Comparison of ENCODE assay signal across 50 mouse cellular contexts in genomic region chr6:41044314-41044713, GRCm38 (mm10). TPM values are rescaled to one million over a fixed set of nuclear protein-coding genes. Genes with fewer than 3 reads are reported as not detected.
"Had no signal": no experiment of that assay in that cellular context is flagged by ENCODE, and none has a peak within 500 bp of the region (broad histone marks: within the 10 kb centered on the region; RNA-seq: fewer than 3 reads in every experiment).

No protein-coding gene starts in this region.

- DNase-seq: heart, adult 2 months; heart, postnatal 10 days; heart, postnatal 14 days; heart, postnatal 36 days; heart, postnatal 4 days; kidney, adult 11 months; kidney, adult 18-20 months; kidney, adult 2 months; kidney, adult 8-10 months; kidney, adult 9 months; kidney, postnatal 10 days; kidney, postnatal 14 days; kidney, postnatal 25 days; kidney, postnatal 36 days; kidney, postnatal 4 days; layer of hippocampus, adult 9-11 months had no signal

- H3K9me3 ChIP-seq: heart, embryonic 10.5 days; heart, embryonic 12.5 days; heart, embryonic 13.5 days; heart, embryonic 15.5 days; hindbrain, embryonic 10.5 days; hindbrain, embryonic 12.5 days; hindbrain, embryonic 13.5 days; hindbrain, embryonic 15.5 days; intestine, embryonic 15.5 days; kidney, embryonic 15.5 days had no signal

- ATAC-seq: hindbrain, embryonic 16.5 days; hindbrain, postnatal 0 days; inflammation-experienced regulatory T-cells, adult 6 months; intestine, embryonic 15.5 days; intestine, embryonic 16.5 days; intestine, postnatal 0 days had no signal

- H3K4me3 ChIP-seq: heart, adult 2 months; heart, embryonic 10.5 days; heart, embryonic 12.5 days; heart, embryonic 13.5 days; heart, embryonic 15.5 days; hindbrain, embryonic 10.5 days; hindbrain, embryonic 12.5 days; hindbrain, embryonic 13.5 days; hindbrain, embryonic 15.5 days; intestine, embryonic 15.5 days; kidney, embryonic 15.5 days; layer of hippocampus, adult 2 months had no signal

- H3K9ac ChIP-seq: heart, embryonic 12.5 days; heart, embryonic 13.5 days; heart, embryonic 15.5 days; hindbrain, embryonic 12.5 days; hindbrain, embryonic 13.5 days; hindbrain, embryonic 14.5 days; hindbrain, embryonic 15.5 days; intestine, embryonic 15.5 days; kidney, embryonic 15.5 days had no signal

- H3K4me1 ChIP-seq: heart, embryonic 10.5 days; heart, embryonic 12.5 days; heart, embryonic 13.5 days; heart, embryonic 15.5 days; hindbrain, embryonic 10.5 days; hindbrain, embryonic 12.5 days; hindbrain, embryonic 13.5 days; hindbrain, embryonic 15.5 days; intestine, embryonic 15.5 days; kidney, embryonic 15.5 days had no signal

- H3K36me3 ChIP-seq: heart, embryonic 10.5 days; heart, embryonic 12.5 days; heart, embryonic 13.5 days; heart, embryonic 15.5 days; hindbrain, embryonic 10.5 days; hindbrain, embryonic 12.5 days; hindbrain, embryonic 13.5 days; hindbrain, embryonic 15.5 days; intestine, embryonic 15.5 days; kidney, embryonic 15.5 days had no signal

- H3K27ac ChIP-seq: heart, adult 2 months; heart, embryonic 10.5 days; heart, embryonic 13.5 days; heart, embryonic 15.5 days; hindbrain, embryonic 10.5 days; hindbrain, embryonic 12.5 days; hindbrain, embryonic 13.5 days; hindbrain, embryonic 14.5 days; hindbrain, embryonic 15.5 days; hindbrain, postnatal 0 days; intestine, embryonic 15.5 days; kidney, embryonic 15.5 days; kidney, postnatal 0 days; layer of hippocampus, adult 2 months had no signal

- H3K27me3 ChIP-seq: heart, embryonic 12.5 days; heart, embryonic 13.5 days; heart, embryonic 15.5 days; hindbrain, embryonic 12.5 days; hindbrain, embryonic 13.5 days; hindbrain, embryonic 15.5 days; intestine, embryonic 15.5 days; kidney, embryonic 15.5 days had no signal

- H3K4me2 ChIP-seq: heart, embryonic 11.5 days; heart, embryonic 12.5 days; heart, embryonic 13.5 days; heart, embryonic 15.5 days; hindbrain, embryonic 12.5 days; hindbrain, embryonic 13.5 days; hindbrain, embryonic 14.5 days; hindbrain, embryonic 15.5 days; intestine, embryonic 15.5 days; kidney, embryonic 15.5 days had no signal

RNA-seq across cellular contexts. Expression of gene 2210010C04Rik, which starts 9.0 kb away (rescaled TPM):
- total RNA-seq: heart, adult 2 months; heart, adult 8-10 months; heart, postnatal 10 days; heart, postnatal 14 days; heart, postnatal 25 days; heart, postnatal 36 days; heart, postnatal 4 days; hematopoietic stem cell, adult 5-6 weeks; hindbrain, postnatal 0 days; layer of hippocampus, adult 18-20 months; layer of hippocampus, adult 2 months; layer of hippocampus, adult 8-10 months; layer of hippocampus, postnatal 10 days; layer of hippocampus, postnatal 14 days; layer of hippocampus, postnatal 25 days had no signal
- polyA plus RNA-seq: heart, embryonic 10.5 days; heart, embryonic 11.5 days; heart, embryonic 12.5 days; heart, embryonic 13.5 days; heart, embryonic 14.5 days; heart, embryonic 15.5 days; heart, embryonic 16.5 days; heart, postnatal 0 days; hindbrain, embryonic 10.5 days; hindbrain, embryonic 11.5 days; hindbrain, embryonic 12.5 days; hindbrain, embryonic 13.5 days; hindbrain, embryonic 14.5 days; hindbrain, embryonic 15.5 days; hindbrain, embryonic 16.5 days; hindbrain, postnatal 0 days; kidney, embryonic 14.5 days; kidney, embryonic 15.5 days; kidney, embryonic 16.5 days; kidney, postnatal 0 days had no signal

RNA-seq across cellular contexts. Expression of gene Gm2663, which starts 45.0 kb away (rescaled TPM):
- total RNA-seq: heart, adult 2 months; heart, adult 8-10 months; heart, postnatal 10 days; heart, postnatal 14 days; heart, postnatal 25 days; heart, postnatal 36 days; heart, postnatal 4 days; hematopoietic stem cell, adult 5-6 weeks; hindbrain, postnatal 0 days; layer of hippocampus, adult 18-20 months; layer of hippocampus, adult 2 months; layer of hippocampus, adult 8-10 months; layer of hippocampus, postnatal 10 days; layer of hippocampus, postnatal 14 days; layer of hippocampus, postnatal 25 days had no signal
- polyA plus RNA-seq: heart, adult 2 months; heart, embryonic 10.5 days; heart, embryonic 16.5 days; heart, postnatal 0 days; hindbrain, embryonic 10.5 days; hindbrain, embryonic 11.5 days; hindbrain, embryonic 12.5 days; hindbrain, embryonic 13.5 days; hindbrain, embryonic 14.5 days; hindbrain, embryonic 15.5 days; hindbrain, embryonic 16.5 days; hindbrain, postnatal 0 days; kidney, adult 2 months; kidney, embryonic 14.5 days; kidney, embryonic 15.5 days; kidney, embryonic 16.5 days; large intestine, adult 2 months had no signal
